Mouse (Mus musculus) heart, adult 8-10 months (tissue): Measurements from ENCODE around the gene Dhx9. TPM values are rescaled to one million over a fixed set of nuclear protein-coding genes. Genes with fewer than 3 reads are reported as not detected.
"Not testable (repeated sequence)": the region's sequence is repeated elsewhere in the genome, so short reads cannot be mapped to it uniquely, and the experiment has no call there.

Experiments
- DNase-seq: peaks from one replicate; pipeline ENCODE4 v3.0.0; 2022; ENCODE audit warnings: low spot score
- total RNA-seq, 4 experiments: library from RNA; stranded (reverse); gene quantifications; 2 replicates each; pipeline ENCODE4 v1.2.4; 2022

Gene Dhx9
- total RNA-seq, 4 experiments from 2014 or later: 35.5 to 42.1 (median 38.2) TPM

DNA sequence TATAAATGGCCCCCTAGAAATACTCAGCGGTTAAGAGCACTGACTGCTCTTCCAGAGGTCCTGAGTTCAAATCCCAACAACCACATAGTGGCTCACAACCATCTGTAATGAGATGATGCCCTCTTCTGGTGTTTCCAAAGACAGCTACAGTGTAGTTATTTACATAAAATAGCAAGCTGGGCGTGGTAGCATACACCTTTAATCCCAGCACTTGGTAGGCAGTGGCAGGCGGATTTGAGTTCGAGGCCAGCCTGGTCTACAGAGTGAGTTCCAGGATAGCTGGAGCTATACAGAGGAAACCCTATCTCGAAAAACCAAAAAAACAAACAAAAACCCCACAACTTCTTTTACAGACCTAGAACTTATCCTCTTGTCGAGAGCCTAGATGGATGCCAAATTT, 1.3 kb downstream of the Dhx9 start:
- not testable (repeated sequence) for DNase-seq

- DNase-seq: no peak
Measured at GRCm38 (mm10) chr1:153485201-153485796, 2.2 kb downstream of the Dhx9 start.

DNA sequence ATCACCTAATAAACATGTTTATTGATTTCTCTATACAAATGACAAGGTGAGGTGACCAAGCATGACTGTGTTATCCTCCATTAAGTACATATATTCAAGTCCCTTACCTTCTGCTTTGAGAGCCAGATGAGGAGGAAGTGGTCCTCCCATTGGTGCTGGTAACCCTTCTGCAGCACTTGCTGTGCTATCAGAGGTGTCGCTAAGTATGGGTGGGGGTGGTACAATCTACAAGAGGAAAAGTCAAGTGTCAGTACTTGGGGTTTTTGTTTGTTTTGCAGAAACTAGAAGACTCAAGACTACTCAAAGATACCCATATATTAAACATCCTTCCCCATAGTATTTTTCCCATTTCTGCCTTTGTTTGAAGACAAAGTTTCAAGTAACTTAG, 6.4 kb downstream of the Dhx9 start:
- no peak for DNase-seq

- peak; percentile 41 for DNase-seq
Measured at GRCm38 (mm10) chr1:153480386-153481024, 7.0 kb downstream of the Dhx9 start.

GRCm38 (mm10) chr1:153479296-153479695, 8.2 kb downstream of the Dhx9 start:
- no peak for DNase-seq

DNA sequence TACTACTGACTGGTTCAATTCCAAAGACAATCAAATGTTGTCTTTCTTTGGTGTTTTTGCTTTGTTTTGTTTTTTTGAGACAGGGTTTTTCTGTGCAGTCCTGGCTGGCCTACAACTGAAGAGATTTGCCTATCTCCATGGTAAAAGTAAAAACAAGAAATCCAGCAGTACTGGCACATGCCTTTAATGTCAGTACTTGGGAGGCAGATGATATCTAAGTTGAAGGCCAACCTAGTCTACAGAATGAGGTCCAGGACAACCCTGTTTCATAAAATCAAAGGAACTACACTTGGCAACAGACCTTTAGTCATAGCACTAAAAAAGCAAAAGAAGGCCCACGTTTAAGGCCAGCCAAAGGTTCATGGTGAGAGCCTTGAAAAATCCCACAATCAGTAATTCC, 25.7 kb downstream of the Dhx9 start:
- no peak for DNase-seq

DNA sequence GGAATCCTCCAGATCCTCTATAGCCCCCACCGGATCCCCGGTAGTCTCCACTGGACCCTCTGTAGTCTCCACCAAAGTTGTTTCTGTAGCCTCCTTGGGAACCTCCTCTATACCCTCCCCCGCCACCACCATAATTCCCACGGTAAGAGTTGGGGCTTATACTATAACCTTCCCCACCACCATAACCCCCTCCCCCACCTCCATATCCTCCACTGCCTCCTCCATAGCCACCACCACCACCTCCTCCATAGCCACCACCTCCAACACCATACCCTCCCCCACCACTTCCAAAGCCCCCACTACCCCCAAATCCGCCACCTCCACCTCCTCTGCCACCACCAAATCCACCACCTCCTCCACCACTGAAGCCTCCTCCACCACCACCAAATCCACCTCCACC, 31.3 kb downstream of the Dhx9 start:
- DNase-seq: no peak

DNA sequence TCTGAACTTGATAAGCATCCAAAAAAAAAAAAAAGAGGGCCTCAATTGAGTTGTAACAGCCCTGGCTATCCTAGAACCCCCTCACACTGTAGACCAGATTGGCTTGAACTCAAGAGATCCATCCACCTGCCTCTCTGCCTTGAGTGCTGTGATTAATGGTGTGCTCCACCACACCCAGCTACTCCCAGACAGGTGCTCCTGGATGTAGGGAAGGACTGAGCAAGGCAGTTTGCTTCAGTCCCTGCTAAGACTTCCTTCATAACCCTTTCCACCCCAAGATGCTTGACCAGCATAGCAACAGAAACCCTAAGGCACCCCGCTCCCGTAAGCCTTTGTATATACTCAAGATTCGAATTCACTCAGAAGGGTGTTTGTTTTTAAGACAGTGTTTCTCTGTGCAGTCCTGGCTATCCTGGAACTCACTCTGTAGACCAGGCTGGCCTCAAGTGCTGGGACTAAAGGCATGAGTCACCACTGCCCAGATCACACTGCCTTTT, 34.3 kb downstream of the Dhx9 start:
- DNase-seq: no peak

- DNase-seq: peak; percentile 25
Measured at GRCm38 (mm10) chr1:153451237-153452154, 36.0 kb downstream of the Dhx9 start.

- no peak for DNase-seq
Measured at GRCm38 (mm10) chr1:153446120-153446831, 41.2 kb downstream of the Dhx9 start.

DNA sequence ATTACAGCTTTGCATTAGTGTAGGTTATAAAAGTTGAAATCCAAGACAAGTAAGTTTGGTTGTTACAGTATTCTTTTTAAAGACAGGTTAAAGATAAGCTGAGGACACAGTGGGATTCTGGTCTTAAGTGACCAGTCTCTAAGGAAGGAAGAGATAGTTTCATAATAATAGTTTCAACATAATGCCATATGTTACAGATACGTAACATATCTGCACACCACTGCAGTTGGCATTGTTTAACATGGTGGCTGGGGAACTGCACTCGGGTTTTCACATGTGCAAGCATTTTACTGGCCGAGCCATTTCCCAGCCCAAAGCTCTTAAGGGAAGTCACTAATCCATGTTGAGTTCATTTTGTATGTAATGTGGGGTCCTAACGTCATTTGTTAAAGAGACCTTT, 43.8 kb downstream of the Dhx9 start:
- no peak for DNase-seq

GRCm38 (mm10) chr1:153443019-153443418, 44.4 kb downstream of the Dhx9 start:
- DNase-seq: no peak

GRCm38 (mm10) chr1:153441656-153442055, 45.8 kb downstream of the Dhx9 start:
- no peak for DNase-seq

DNA sequence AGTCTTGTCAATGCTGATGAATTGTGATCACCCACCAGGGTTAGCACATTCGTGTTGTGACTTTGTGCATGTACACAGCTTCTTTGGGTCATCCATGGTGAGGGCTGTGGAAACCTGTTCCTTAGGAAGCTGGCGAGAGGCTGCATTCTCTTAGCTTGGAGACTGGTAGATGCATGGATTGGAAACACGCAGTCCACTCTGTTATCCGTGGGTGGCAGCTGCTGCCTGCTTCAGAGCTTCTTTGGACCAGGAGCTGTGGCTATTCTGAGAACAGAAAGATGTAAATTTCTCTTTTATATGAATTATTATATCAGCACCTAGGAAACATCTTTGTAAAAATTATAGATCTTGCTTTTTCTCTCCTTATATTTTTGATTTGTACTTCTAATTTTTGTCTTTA, 46.7 kb downstream of the Dhx9 start:
- no peak for DNase-seq

- no peak for DNase-seq
Measured at GRCm38 (mm10) chr1:153437536-153437935, 49.9 kb downstream of the Dhx9 start.

DNA sequence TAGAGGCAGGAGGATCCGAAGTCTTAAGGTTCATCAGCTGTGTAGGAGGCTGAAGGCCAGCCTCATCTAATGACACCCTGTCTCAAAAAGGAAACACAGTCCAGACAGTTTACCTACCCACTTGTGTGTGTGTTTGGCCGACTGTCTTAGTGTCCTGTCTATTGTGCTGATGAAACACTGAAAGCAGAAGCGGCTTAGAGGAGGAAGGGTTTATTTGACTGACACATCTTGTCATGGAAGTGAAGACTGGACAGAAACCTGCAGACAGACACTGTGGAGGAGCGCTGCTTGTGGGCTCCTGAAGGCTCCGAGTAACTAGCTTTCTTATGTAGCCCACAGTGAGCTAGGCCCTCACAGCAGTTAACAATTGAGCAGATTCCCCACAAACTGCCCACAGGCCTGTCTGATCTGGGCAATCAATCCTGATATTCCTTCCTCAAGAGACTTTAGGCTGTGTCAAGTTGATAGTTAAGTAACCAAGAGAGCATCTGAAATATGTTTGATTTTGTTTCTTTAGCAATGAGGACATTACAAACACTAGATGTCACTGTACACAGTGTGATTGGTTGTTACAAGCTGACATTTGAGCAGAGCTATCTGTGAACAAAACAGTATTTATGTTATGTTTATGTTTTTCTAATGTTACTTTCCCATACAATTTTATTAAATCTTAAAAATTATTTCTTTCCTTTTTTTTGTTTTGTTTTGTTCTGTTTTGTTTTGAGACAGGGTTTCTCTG, 53.4 kb downstream of the Dhx9 start:
- DNase-seq: no peak

DNA sequence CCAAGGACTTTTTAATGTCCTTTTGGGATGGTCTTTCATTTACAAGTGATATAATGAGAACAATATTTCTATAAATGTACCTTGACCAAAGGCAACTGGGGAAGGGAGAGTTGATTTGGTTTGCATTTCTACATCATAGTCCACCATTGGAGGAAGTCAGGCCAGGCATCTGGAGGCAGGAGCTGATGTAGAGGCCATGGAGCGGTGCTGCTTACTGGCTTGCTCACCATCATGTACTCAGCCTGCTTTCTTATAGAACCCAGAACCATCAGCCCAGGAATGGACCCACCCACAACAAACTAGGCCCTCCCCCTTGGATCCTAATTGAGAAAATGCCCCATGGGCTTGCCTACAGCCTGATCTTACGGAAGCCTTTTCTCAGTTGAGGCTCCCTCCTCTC, 55.1 kb downstream of the Dhx9 start:
- DNase-seq: no peak

- DNase-seq: no peak
Measured at GRCm38 (mm10) chr1:153431701-153432100, 55.8 kb downstream of the Dhx9 start.

GRCm38 (mm10) chr1:153431158-153431557, 56.3 kb downstream of the Dhx9 start:
- no peak for DNase-seq

- peak; percentile 20 for DNase-seq
Measured at GRCm38 (mm10) chr1:153424770-153425584, 62.5 kb downstream of the Dhx9 start, which contains the start of gene Shcbp1l. Gene Shcbp1l, plus strand, starts transcription at chr1:153425162.
